Mouse (Mus musculus): ENCODE measurements around the gene Tie1. TPM values are rescaled to one million over a fixed set of nuclear protein-coding genes. Genes with fewer than 3 reads are reported as not detected.

Tie1 gene
- total RNA-seq, 2 experiments from 2014 or later: 47.5 to 56.8 TPM

Other genes with a start within 250 kb of the Tie1 start
- 1 to 10 TPM; 3.5 to 7.0 TPM for gene Ptprf, start 198.7 kb downstream of the Tie1 start, total RNA-seq (2021)
- 10 to 100 TPM in 1 of 2 experiments, 1 to 10 TPM in 1; 7.8 to 10.5 TPM for gene Szt2, start 80.8 kb downstream of the Tie1 start, total RNA-seq (2021)
- 10 to 100 TPM; 32.8 to 37.2 TPM for gene Med8, start 80.7 kb downstream of the Tie1 start, total RNA-seq (2021)
- gene Elovl1, start 62.0 kb downstream of the Tie1 start, total RNA-seq (2021): 10 to 100 TPM; 15.7 to 17.2 TPM
- 1 to 10 TPM in 1 of 2 experiments, under 1 TPM in 1; 0.57 to 1.2 TPM for gene Cdc20, start 52.7 kb downstream of the Tie1 start, total RNA-seq (2021)
- gene Mpl, start 32.5 kb downstream of the Tie1 start, total RNA-seq (2021): under 1 TPM; 0.15 to 0.22 TPM
- not detected for gene 2610528J11Rik, start 36.9 kb upstream of the Tie1 start, total RNA-seq (2021)
- not detected for gene Tmem125, start 54.0 kb upstream of the Tie1 start, total RNA-seq (2021)
- under 1 TPM in 1 of 2 experiments, not detected in 1; 0.15 TPM for gene Cfap57, start 130.7 kb upstream of the Tie1 start, total RNA-seq (2021)
- gene Ebna1bp2, start 130.7 kb upstream of the Tie1 start, total RNA-seq (2021): 10 to 100 TPM; 37.0 to 39.2 TPM
- gene Olfr62, start 168.9 kb upstream of the Tie1 start, total RNA-seq (2021): not detected
- not detected for gene Olfr1342, start 202.7 kb upstream of the Tie1 start, total RNA-seq (2021)
- not detected for gene Olfr1341, start 213.5 kb upstream of the Tie1 start, total RNA-seq (2021)
- gene Olfr1340, start 230.1 kb upstream of the Tie1 start, total RNA-seq (2021): not detected
- not detected for gene Olfr1339, start 242.1 kb upstream of the Tie1 start, total RNA-seq (2021)